Comparison of ENCODE assay signal across 17 mouse cellular contexts in genomic region chr6:50973815-50974214, GRCm38 (mm10).
A peak's percentile ranks its signal among the peaks of the same experiment; 100 is the strongest.
DNase-seq lines count a peak whose midpoint lies in the region; ATAC-seq and TF ChIP-seq lines count a peak whose summit lies in the region.
"Had no signal": no experiment of that assay in that cellular context is flagged by ENCODE, and none has a peak within 500 bp of the region (broad histone marks: within the 10 kb centered on the region; RNA-seq: fewer than 3 reads in every experiment).

No protein-coding gene starts in this region.

- intact Hi-C loops in gastrocnemius, adult 2 months (cut with DNase I), result no loop called here
- intact Hi-C loops in gastrocnemius, postnatal 36 days (cut with DNase I), result no loop called here

- no peak for TF ChIP-seq CTCF in gastrocnemius, adult 2 months (IDR thresholded peaks at IDR 0.05)
- TF ChIP-seq CTCF in CH12.LX (conservative IDR thresholded peaks at IDR 0.05 in 1 of 2, IDR thresholded peaks at IDR 0.05 in 1 of 2; ENCODE audit: low read depth in 2 of 2, low read length in 2 of 2), result no peak

- TF ChIP-seq RAD21 in CH12.LX (IDR thresholded peaks at IDR 0.05; ENCODE audit: low read depth, low read length), result no peak

- no peak overlapping the region for H3K9ac ChIP-seq in kidney, embryonic 15.5 days
- no peak overlapping the region for H3K9ac ChIP-seq in CH12.LX (ENCODE audit: insufficient read depth, low read depth)
- no peak overlapping the region for H3K9ac ChIP-seq in forebrain, embryonic 11.5 days (ENCODE audit: low read length)
- H3K9ac ChIP-seq: embryonic facial prominence, embryonic 15.5 days; heart, embryonic 15.5 days; hindbrain, embryonic 12.5 days; liver, embryonic 15.5 days had no signal

- H3K4me2 ChIP-seq in kidney, embryonic 15.5 days, result no peak overlapping the region
- H3K4me2 ChIP-seq in CH12.LX (ENCODE audit: insufficient read depth, low read depth, poor library complexity, severe bottlenecking), result no peak overlapping the region
- no peak overlapping the region for H3K4me2 ChIP-seq in forebrain, embryonic 11.5 days (ENCODE audit: low read depth, low read length, severe bottlenecking)
- H3K4me2 ChIP-seq: embryonic facial prominence, embryonic 15.5 days; heart, embryonic 15.5 days; hindbrain, embryonic 12.5 days; liver, embryonic 15.5 days had no signal

- peak overlapping the region; percentile 17 for H3K27ac ChIP-seq in gastrocnemius, adult 2 months
- peak overlapping the region; percentile 73 for H3K27ac ChIP-seq in kidney, embryonic 15.5 days
- no peak overlapping the region for H3K27ac ChIP-seq in CH12.LX (ENCODE audit: insufficient read depth, low read depth)
- peak overlapping the region; percentile 70 for H3K27ac ChIP-seq in limb, embryonic 10.5 days
- H3K27ac ChIP-seq in forebrain, embryonic 11.5 days (ENCODE audit: low read depth, low read length), result no peak overlapping the region
- H3K27ac ChIP-seq: embryonic facial prominence, embryonic 15.5 days; forebrain, embryonic 10.5 days; heart, embryonic 15.5 days; hindbrain, embryonic 12.5 days; layer of hippocampus, adult 2 months; liver, embryonic 15.5 days had no signal

- in situ Hi-C loops in CH12.LX (cut with MboI; ENCODE audit: low pct_ligation_motif_present, low pct_unique_long_range_greater_than_20kb, low sequenced_read_pairs), result no loop called here

- dilution Hi-C loops in CH12.LX (cut with MboI; ENCODE audit: extremely low pct_ligation_motif_present, extremely low pct_unique_long_range_greater_than_20kb, low sequenced_read_pairs), result no loop called here

- H3K4me3 ChIP-seq in gastrocnemius, adult 2 months, result no peak overlapping the region
- H3K4me3 ChIP-seq in kidney, embryonic 15.5 days (replicated peaks), result no peak overlapping the region
- H3K4me3 ChIP-seq in CH12.LX (replicated peaks in 1 of 3; ENCODE audit: low read depth in 2 of 3, low read length in 2 of 3, poor library complexity in 1 of 3), result no peak overlapping the region
- H3K4me3 ChIP-seq in limb, embryonic 10.5 days, result no peak overlapping the region
- H3K4me3 ChIP-seq in forebrain, embryonic 11.5 days (ENCODE audit: low read depth, low read length), result no peak overlapping the region
- H3K4me3 ChIP-seq: embryonic facial prominence, embryonic 15.5 days; forebrain, embryonic 10.5 days; heart, embryonic 15.5 days; hindbrain, embryonic 12.5 days; layer of hippocampus, adult 2 months; liver, embryonic 15.5 days had no signal

- no peaks in the 10 kb centered on the region for H3K27me3 ChIP-seq in kidney, embryonic 15.5 days
- H3K27me3 ChIP-seq in CH12.LX (replicated peaks), result peaks cover 3% of the 10 kb centered on the region
- H3K27me3 ChIP-seq in limb, embryonic 10.5 days (ENCODE audit: low read depth, poor library complexity, severe bottlenecking), result no peaks in the 10 kb centered on the region
- no peaks in the 10 kb centered on the region for H3K27me3 ChIP-seq in forebrain, embryonic 11.5 days (ENCODE audit: control insufficient read depth, insufficient read depth, low read length)
- H3K27me3 ChIP-seq: embryonic facial prominence, embryonic 15.5 days; heart, embryonic 15.5 days; liver, embryonic 15.5 days had no signal

- no peak for TF ChIP-seq EP300 in CH12.LX (IDR thresholded peaks at IDR 0.05; ENCODE audit: low read length)

- no peaks in the 10 kb centered on the region for H3K36me3 ChIP-seq in kidney, embryonic 15.5 days
- no peaks in the 10 kb centered on the region for H3K36me3 ChIP-seq in CH12.LX (replicated peaks in 1 of 2; ENCODE audit: control insufficient read depth in 1 of 2, insufficient read depth in 1 of 2, low read length in 1 of 2)
- no peaks in the 10 kb centered on the region for H3K36me3 ChIP-seq in limb, embryonic 10.5 days
- H3K36me3 ChIP-seq in forebrain, embryonic 11.5 days (ENCODE audit: control insufficient read depth, insufficient read depth, low read length), result no peaks in the 10 kb centered on the region
- H3K36me3 ChIP-seq: embryonic facial prominence, embryonic 15.5 days; forebrain, embryonic 10.5 days; heart, embryonic 15.5 days; hindbrain, embryonic 12.5 days; liver, embryonic 15.5 days had no signal

- H3K9me3 ChIP-seq in kidney, embryonic 15.5 days (replicated peaks), result no peaks in the 10 kb centered on the region
- no peaks in the 10 kb centered on the region for H3K9me3 ChIP-seq in CH12.LX (replicated peaks; ENCODE audit: low read length)
- no peaks in the 10 kb centered on the region for H3K9me3 ChIP-seq in limb, embryonic 10.5 days (replicated peaks)
- no peaks in the 10 kb centered on the region for H3K9me3 ChIP-seq in forebrain, embryonic 11.5 days (ENCODE audit: control insufficient read depth, low read length)
- H3K9me3 ChIP-seq: embryonic facial prominence, embryonic 15.5 days; forebrain, embryonic 10.5 days; heart, embryonic 15.5 days; hindbrain, embryonic 12.5 days; liver, embryonic 15.5 days had no signal

- H3K4me1 ChIP-seq in kidney, embryonic 15.5 days, result peaks cover 73% of the 10 kb centered on the region
- H3K4me1 ChIP-seq in CH12.LX (ENCODE audit: control insufficient read depth in 1 of 2, insufficient read depth in 2 of 2), result peaks cover 0 to 24% of the 10 kb centered on the region in 2 experiments; a peak in 2 of 4 replicates
- peaks cover 89% of the 10 kb centered on the region for H3K4me1 ChIP-seq in limb, embryonic 10.5 days
- H3K4me1 ChIP-seq in forebrain, embryonic 11.5 days (replicated peaks; ENCODE audit: control insufficient read depth, insufficient read depth, low read length), result peaks cover 7% of the 10 kb centered on the region; the same call in 1 of the 2 replicates
- H3K4me1 ChIP-seq: hindbrain, embryonic 12.5 days; liver, embryonic 15.5 days had no signal

- no peak for TF ChIP-seq POLR2A in CH12.LX (IDR thresholded peaks at IDR 0.05; ENCODE audit: low read depth, low read length)

- no peak for ATAC-seq in kidney, embryonic 15.5 days (replicated peaks; ENCODE audit: low FRiP score)
- no peak for ATAC-seq in forebrain, embryonic 11.5 days (replicated peaks; ENCODE audit: low FRiP score)
- ATAC-seq: midbrain, embryonic 16.5 days had no signal

- DNase-seq in gastrocnemius, adult 2 months, result no peak
- no peak for DNase-seq in gastrocnemius, postnatal 36 days
- no peak for DNase-seq in kidney, adult 8-10 months
- no peak for DNase-seq in CH12.LX (ENCODE audit: extremely low read depth)
- DNase-seq in limb, embryonic 10.5 days (ENCODE audit: low spot score), result no peak
- DNase-seq in forebrain, embryonic 11.5 days (ENCODE audit: low spot score), result no peak
- DNase-seq in left cerebral cortex, adult 9 months (ENCODE audit: low spot score in 2 of 2), result no peak
- DNase-seq: adrenal gland, postnatal 25 days; cerebellum, adult 8-10 months had no signal

- H3K79me2 ChIP-seq in CH12.LX (replicated peaks; ENCODE audit: control insufficient read depth, extremely low read depth, insufficient read depth, poor library complexity, severe bottlenecking), result no peaks in the 10 kb centered on the region

TF ChIP-seq in CH12.LX, 34 proteins besides CTCF, POLR2A, EP300 and RAD21:
- TF ChIP-seq ZNF384 (IDR thresholded peaks at IDR 0.05; ENCODE audit: low read depth, low read length) (peak; percentile 26; the same call in 1 of the 2 replicates), TCF12 (IDR thresholded peaks at IDR 0.05; ENCODE audit: low read depth, low read length) (no peak), TBP (conservative IDR thresholded peaks at IDR 0.05; ENCODE audit: low read depth, low read length) (no peak)

Comparison
In these comparisons a context has a peak if more than half of its experiments do, and no peak if none do; other contexts are left out.
1. H3K27ac ChIP-seq: peak in gastrocnemius, adult 2 months (single experiment), kidney, embryonic 15.5 days (single experiment) and limb, embryonic 10.5 days (single experiment); none in CH12.LX (single experiment) and forebrain, embryonic 11.5 days (single experiment).